8 mouse cellular contexts compared by ENCODE assay signal in genomic region chr11:32601528-32602323, GRCm38 (mm10). TPM values are rescaled to one million over a fixed set of nuclear protein-coding genes. Genes with fewer than 3 reads are reported as not detected.
A peak's percentile ranks its signal among the peaks of the same experiment; 100 is the strongest.
DNase-seq lines count a peak whose midpoint lies in the region; ATAC-seq and TF ChIP-seq lines count a peak whose summit lies in the region.

No protein-coding gene starts in this region.

- WGBS in kidney, embryonic 16.5 days: 40% methylated on average over 12 of the region's 12 CpGs

- H3K9me3 ChIP-seq in kidney, embryonic 16.5 days (ENCODE audit: low read length): no peaks in the 10 kb centered on the region

- intact Hi-C loops in gastrocnemius, adult 2 months (cut with DNase I): no loop called here

- 0 out of 2 replicates have a peak overlapping the region, but pooled peaks have one; percentile 9 for H3K4me3 ChIP-seq in gastrocnemius, adult 2 months
- no peak overlapping the region for H3K4me3 ChIP-seq in kidney, embryonic 16.5 days (ENCODE audit: low read length)

- H3K27me3 ChIP-seq in kidney, embryonic 16.5 days (ENCODE audit: insufficient read depth, low read length): no peaks in the 10 kb centered on the region

- H3K36me3 ChIP-seq in kidney, embryonic 16.5 days (ENCODE audit: insufficient read depth, low read length): 0 out of 2 replicates have a peak, but pooled peaks cover 3% of the 10 kb centered on the region

- no peak overlapping the region for H3K9ac ChIP-seq in kidney, embryonic 16.5 days (replicated peaks; ENCODE audit: low read length)

- peaks cover 17% of the 10 kb centered on the region for H3K4me1 ChIP-seq in kidney, embryonic 16.5 days (ENCODE audit: insufficient read depth, low read length)

- ATAC-seq in kidney, embryonic 16.5 days (ENCODE audit: low FRiP score, low TSS enrichment): peak; percentile 92
- ATAC-seq in megakaryocyte progenitor cell, adult 5-6 weeks (replicated peaks; ENCODE audit: poor library complexity): 0 out of 2 replicates have a peak, but pooled peaks have one; percentile 31

- peak overlapping the region; percentile 68 for H3K27ac ChIP-seq in gastrocnemius, adult 2 months
- no peak overlapping the region for H3K27ac ChIP-seq in kidney, embryonic 16.5 days (ENCODE audit: low read length)

- DNase-seq in gastrocnemius, adult 2 months: peak; percentile 56
- no peak for DNase-seq in gastrocnemius, postnatal 4 days (ENCODE audit: low spot score in 2 of 2)
- DNase-seq in heart, adult 8-10 months (ENCODE audit: low spot score): peak; percentile 37
- no peak for DNase-seq in thymus, postnatal 36 days
- DNase-seq in right cerebral cortex, postnatal 4 days: no peak
- DNase-seq in gastrocnemius, adult 8-10 months (ENCODE audit: low spot score in 2 of 2): no peak

- no peak for TF ChIP-seq CTCF in gastrocnemius, adult 2 months (IDR thresholded peaks at IDR 0.05)

- H3K4me2 ChIP-seq in kidney, embryonic 16.5 days (replicated peaks; ENCODE audit: low read depth, low read length): 0 out of 2 replicates have a peak overlapping the region, but pooled peaks have one; percentile 4

RNA-seq across cellular contexts. Expression of gene Fbxw11, which starts 40.8 kb away (rescaled TPM):
- total RNA-seq in gastrocnemius, adult 2 months (2021): 10 to 100 TPM; 56.9 to 68.9 TPM
- 10 to 100 TPM; 63.4 to 71.3 TPM for total RNA-seq in gastrocnemius, postnatal 4 days (2021)
- 10 to 100 TPM; 44.2 to 51.4 (median 46.2) TPM for total RNA-seq in heart, adult 8-10 months (2022)
- polyA plus RNA-seq in kidney, embryonic 16.5 days (2015; fragmentation: Nextera tagmentation; extraction: Ambion mirVana): 91.3 and 95.2 TPM in 2 replicates
- total RNA-seq in megakaryocyte progenitor cell, adult 5-6 weeks (2015): 35.5 and 44.0 TPM in 2 replicates
- 62.3 and 72.8 TPM in 2 replicates for total RNA-seq in megakaryocyte progenitor cell, adult 5-6 weeks (2017)
- total RNA-seq in gastrocnemius, adult 8-10 months (2022): 10 to 100 TPM; 59.8 to 72.7 (median 66.6) TPM

Comparison
In these comparisons a context has a peak if more than half of its experiments do, and no peak if none do; other contexts are left out.
1. DNase-seq: peak in gastrocnemius, adult 2 months (single experiment) and heart, adult 8-10 months (single experiment); none in gastrocnemius, postnatal 4 days (0 of 2), thymus, postnatal 36 days (0 of 2), right cerebral cortex, postnatal 4 days (single experiment) and gastrocnemius, adult 8-10 months (0 of 2).